Mouse (Mus musculus) midbrain, embryonic 10.5 days (tissue): ENCODE data around the gene Armh3. TPM values are rescaled to one million over a fixed set of nuclear protein-coding genes. Genes with fewer than 3 reads are reported as not detected.

Source experiments
- DNase-seq: peaks from one replicate; pipeline ENCODE4 v3.0.0-alpha.2; 2017; ENCODE audit warnings: low spot score
- H3K27ac ChIP-seq: fragments of 300-500 bp; sonication (generic); replicated peaks from 2 replicates; pipeline ENCODE4 v1.5.1; 2016; ENCODE audit warnings: mild to moderate bottlenecking
- H3K27me3 ChIP-seq: fragments of 300-500 bp; sonication (generic); 2 replicates; pipeline ENCODE4 v1.6.1; 2016; ENCODE audit warnings: low read depth, mild to moderate bottlenecking; ENCODE audit not compliant: poor library complexity, severe bottlenecking
- H3K36me3 ChIP-seq: fragments of 300-500 bp; sonication (generic); 2 replicates; pipeline ENCODE4 v1.6.1; 2016; ENCODE audit warnings: mild to moderate bottlenecking, moderate library complexity
- H3K4me1 ChIP-seq: fragments of 300-500 bp; sonication (generic); 2 replicates; pipeline ENCODE4 v1.6.1; 2016
- H3K4me3 ChIP-seq: fragments of 300-500 bp; sonication (generic); 2 replicates; pipeline ENCODE4 v1.5.1; 2016; ENCODE audit warnings: mild to moderate bottlenecking, moderate library complexity
- H3K9me3 ChIP-seq: fragments of 300-500 bp; sonication (generic); replicated peaks from 2 replicates; pipeline ENCODE4 v1.6.1; 2016; ENCODE audit warnings: mild to moderate bottlenecking
- WGBS: fragments of 180-500 bp; shearing (Covaris S2); methylation state at CpG from one replicate; pipeline ENCODE4 v1.1.7; 2016; 5-methylcytosine and 5-hydroxymethylcytosine counted together
- polyA plus RNA-seq: library from polyadenylated mRNA; unstranded; fragments of >200 nt; fragmentation: Nextera tagmentation; extraction: Ambion mirVana; gene quantifications from 2 replicates; pipeline ENCODE4 v1.2.1, GENCODE M21; 2016

Armh3 gene
- polyA plus RNA-seq, 1 experiment from 2014 or later: 16.7 TPM

GRCm38 (mm10) chr19:45912376-45912775 is 85.9 kb downstream of the Armh3 start:
- Histone ChIP-seq H3K27me3 (no peaks in the 10 kb centered on the region), H3K27ac (no peak overlapping the region), H3K4me1 (peaks cover 7% of the 10 kb centered on the region), H3K9me3 (no peaks in the 10 kb centered on the region), H3K36me3 (peaks cover 4% of the 10 kb centered on the region; the same call in 1 of the 2 replicates), H3K4me3 (no peak overlapping the region)
- no peak for DNase-seq
- WGBS: 93% methylated on average over 6 of the region's 6 CpGs

- H3K4me1 ChIP-seq: peaks cover 4% of the 10 kb centered on the region
- no peak overlapping the region for H3K4me3 ChIP-seq
- no peaks in the 10 kb centered on the region for H3K9me3 ChIP-seq
- DNase-seq: no peak
- H3K36me3 ChIP-seq: peaks cover 7% of the 10 kb centered on the region; the same call in 1 of the 2 replicates
- H3K27me3 ChIP-seq: no peaks in the 10 kb centered on the region
- no peak overlapping the region for H3K27ac ChIP-seq
- WGBS: 93% methylated on average over 10 of the region's 10 CpGs
These were observed 86.9 kb downstream of the Armh3 start for GRCm38 (mm10) chr19:45911236-45912025.

GRCm38 (mm10) chr19:45908246-45908645 is 90.0 kb downstream of the Armh3 start:
- WGBS: 91% methylated on average over 3 of the region's 3 CpGs
- H3K9me3 ChIP-seq: no peaks in the 10 kb centered on the region
- DNase-seq: no peak
- H3K4me1 ChIP-seq: no peaks in the 10 kb centered on the region
- peaks cover 7% of the 10 kb centered on the region; the same call in 1 of the 2 replicates for H3K36me3 ChIP-seq
- H3K4me3 ChIP-seq: no peak overlapping the region
- no peak overlapping the region for H3K27ac ChIP-seq
- H3K27me3 ChIP-seq: no peaks in the 10 kb centered on the region

GRCm38 (mm10) chr19:45907416-45907815 is 90.9 kb downstream of the Armh3 start:
- WGBS: 86% methylated on average over 6 of the region's 6 CpGs
- DNase-seq: no peak
- H3K4me1 ChIP-seq: no peaks in the 10 kb centered on the region
- H3K9me3 ChIP-seq: no peaks in the 10 kb centered on the region
- no peaks in the 10 kb centered on the region for H3K27me3 ChIP-seq
- no peak overlapping the region for H3K4me3 ChIP-seq
- peaks cover 7% of the 10 kb centered on the region; the same call in 1 of the 2 replicates for H3K36me3 ChIP-seq
- no peak overlapping the region for H3K27ac ChIP-seq

GRCm38 (mm10) chr19:45903861-45904260 is 94.4 kb downstream of the Armh3 start:
- Histone ChIP-seq H3K36me3 (peaks cover 7% of the 10 kb centered on the region; the same call in 1 of the 2 replicates), H3K27me3 (no peaks in the 10 kb centered on the region), H3K4me3 (no peak overlapping the region), H3K4me1 (no peaks in the 10 kb centered on the region), H3K9me3 (no peaks in the 10 kb centered on the region), H3K27ac (no peak overlapping the region)
- DNase-seq: no peak
- WGBS: 95% methylated on average over 3 of the region's 3 CpGs

GRCm38 (mm10) chr19:45902390-45903035 is 95.8 kb downstream of the Armh3 start:
- Histone ChIP-seq H3K4me3 (no peak overlapping the region), H3K27me3 (no peaks in the 10 kb centered on the region), H3K36me3 (peaks cover 5% of the 10 kb centered on the region; the same call in 1 of the 2 replicates), H3K4me1 (no peaks in the 10 kb centered on the region), H3K27ac (no peak overlapping the region), H3K9me3 (no peaks in the 10 kb centered on the region)
- 90% methylated on average over 8 of the region's 8 CpGs for WGBS
- DNase-seq: no peak

GRCm38 (mm10) chr19:45900836-45901235 is 97.5 kb downstream of the Armh3 start:
- H3K36me3 ChIP-seq: no peaks in the 10 kb centered on the region
- WGBS: 97% methylated on average over 5 of the region's 5 CpGs
- H3K4me1 ChIP-seq: no peaks in the 10 kb centered on the region

GRCm38 (mm10) chr19:45895726-45896125 is 102.6 kb downstream of the Armh3 start:
- H3K36me3 ChIP-seq: peaks cover 5% of the 10 kb centered on the region; the same call in 1 of the 2 replicates
- H3K27me3 ChIP-seq: no peaks in the 10 kb centered on the region
- H3K9me3 ChIP-seq: no peaks in the 10 kb centered on the region
- no peak overlapping the region for H3K4me3 ChIP-seq
- H3K4me1 ChIP-seq: no peaks in the 10 kb centered on the region
- DNase-seq: no peak
- H3K27ac ChIP-seq: no peak overlapping the region
- 90% methylated on average over 1 of the region's 1 CpGs for WGBS

More at GRCm38 (mm10) chr19:45900836-45901235, 97.5 kb downstream of the Armh3 start:
- Histone ChIP-seq H3K4me3 (no peak overlapping the region), H3K9me3 (no peaks in the 10 kb centered on the region), H3K27me3 (no peaks in the 10 kb centered on the region), H3K27ac (no peak overlapping the region)
- no peak for DNase-seq

GRCm38 (mm10) chr19:45882056-45882455 is 116.2 kb downstream of the Armh3 start:
- H3K4me1 ChIP-seq: no peaks in the 10 kb centered on the region; the same call in 1 of the 2 replicates
- no peaks in the 10 kb centered on the region for H3K27me3 ChIP-seq
- H3K27ac ChIP-seq: no peak overlapping the region
- DNase-seq: no peak
- peaks cover 8% of the 10 kb centered on the region; the same call in 1 of the 2 replicates for H3K36me3 ChIP-seq
- no peaks in the 10 kb centered on the region for H3K9me3 ChIP-seq
- no peak overlapping the region for H3K4me3 ChIP-seq
- 36% methylated on average over 3 of the region's 3 CpGs for WGBS

- WGBS: 82% methylated on average over 1 of the region's 1 CpGs
- Histone ChIP-seq H3K27me3 (no peaks in the 10 kb centered on the region), H3K4me1 (peaks cover 9% of the 10 kb centered on the region), H3K36me3 (no peaks in the 10 kb centered on the region), H3K4me3 (no peak overlapping the region), H3K27ac (no peak overlapping the region), H3K9me3 (no peaks in the 10 kb centered on the region)
- DNase-seq: no peak
These were observed 125.0 kb downstream of the Armh3 start for GRCm38 (mm10) chr19:45873320-45873719.

GRCm38 (mm10) chr19:45855284-45855920 is 142.9 kb downstream of the Armh3 start:
- Histone ChIP-seq H3K36me3 (no peaks in the 10 kb centered on the region), H3K27ac (0 out of 2 replicates have a peak overlapping the region, but pooled peaks have one; percentile 6)

GRCm38 (mm10) chr19:45854521-45854920 is 143.8 kb downstream of the Armh3 start:
- H3K27me3 ChIP-seq: no peaks in the 10 kb centered on the region
- no peak for DNase-seq
- H3K9me3 ChIP-seq: no peaks in the 10 kb centered on the region
- H3K36me3 ChIP-seq: no peaks in the 10 kb centered on the region
- H3K27ac ChIP-seq: no peak overlapping the region
- peaks cover 4% of the 10 kb centered on the region; the same call in 1 of the 2 replicates for H3K4me1 ChIP-seq
- no peak overlapping the region for H3K4me3 ChIP-seq
- WGBS: 89% methylated on average over 7 of the region's 7 CpGs

More at GRCm38 (mm10) chr19:45855284-45855920, 142.9 kb downstream of the Armh3 start:
- H3K27me3 ChIP-seq: no peaks in the 10 kb centered on the region
- no peak for DNase-seq
- H3K9me3 ChIP-seq: no peaks in the 10 kb centered on the region
- 80% methylated on average over 8 of the region's 8 CpGs for WGBS
- H3K4me3 ChIP-seq: no peak overlapping the region
- H3K4me1 ChIP-seq: peaks cover 4% of the 10 kb centered on the region; the same call in 1 of the 2 replicates
